Comparison of ENCODE assay signal across 8 mouse cellular contexts in genomic region chr11:107337391-107338148, GRCm38 (mm10).
A peak's percentile ranks its signal among the peaks of the same experiment; 100 is the strongest.
DNase-seq lines count a peak whose midpoint lies in the region; ATAC-seq lines count a peak whose summit lies in the region.

No protein-coding gene starts in this region.

- peak overlapping the region; percentile 30; the same call in 1 of the 2 replicates for H3K27ac ChIP-seq in hindbrain, embryonic 11.5 days (ENCODE audit: low read depth, low read length)
- no peak overlapping the region; the same call in 1 of the 2 replicates for H3K27ac ChIP-seq in hindbrain, embryonic 14.5 days
- 0 out of 2 replicates have a peak overlapping the region, but pooled peaks have one; percentile 51 for H3K27ac ChIP-seq in intestine, embryonic 15.5 days

- H3K4me3 ChIP-seq in hindbrain, embryonic 11.5 days (ENCODE audit: low read depth, low read length), result no peak overlapping the region
- no peak overlapping the region for H3K4me3 ChIP-seq in hindbrain, embryonic 14.5 days (replicated peaks; ENCODE audit: low read length)
- H3K4me3 ChIP-seq in intestine, embryonic 15.5 days (replicated peaks), result no peak overlapping the region

- no peaks in the 10 kb centered on the region for H3K9me3 ChIP-seq in hindbrain, embryonic 11.5 days (ENCODE audit: control insufficient read depth, low read length)
- H3K9me3 ChIP-seq in hindbrain, embryonic 14.5 days (ENCODE audit: control insufficient read depth, low read length), result no peaks in the 10 kb centered on the region
- H3K9me3 ChIP-seq in intestine, embryonic 15.5 days, result no peaks in the 10 kb centered on the region

- H3K36me3 ChIP-seq in hindbrain, embryonic 11.5 days (ENCODE audit: control insufficient read depth, insufficient read depth, low read length), result no peaks in the 10 kb centered on the region
- no peaks in the 10 kb centered on the region for H3K36me3 ChIP-seq in hindbrain, embryonic 14.5 days (replicated peaks; ENCODE audit: control insufficient read depth, insufficient read depth)
- no peaks in the 10 kb centered on the region for H3K36me3 ChIP-seq in intestine, embryonic 15.5 days

- 0 out of 2 replicates have a peak overlapping the region, but pooled peaks have one; percentile 3 for H3K4me2 ChIP-seq in hindbrain, embryonic 11.5 days (replicated peaks; ENCODE audit: low read depth, low read length)
- no peak overlapping the region for H3K4me2 ChIP-seq in hindbrain, embryonic 14.5 days (replicated peaks)
- H3K4me2 ChIP-seq in intestine, embryonic 15.5 days (replicated peaks), result peak overlapping the region; percentile 35

- H3K9ac ChIP-seq in hindbrain, embryonic 11.5 days (ENCODE audit: low read depth, low read length), result no peak overlapping the region
- H3K9ac ChIP-seq in hindbrain, embryonic 14.5 days, result no peak overlapping the region
- no peak overlapping the region; the same call in 1 of the 2 replicates for H3K9ac ChIP-seq in intestine, embryonic 15.5 days

- no peak for ATAC-seq in hindbrain, embryonic 11.5 days (ENCODE audit: low FRiP score)
- ATAC-seq in hindbrain, embryonic 14.5 days (ENCODE audit: low FRiP score), result no peak
- ATAC-seq in intestine, embryonic 15.5 days, result no peak

- H3K27me3 ChIP-seq in hindbrain, embryonic 11.5 days (ENCODE audit: control insufficient read depth, insufficient read depth, low read length), result no peaks in the 10 kb centered on the region
- H3K27me3 ChIP-seq in hindbrain, embryonic 14.5 days (ENCODE audit: control insufficient read depth, insufficient read depth, low read length), result no peaks in the 10 kb centered on the region
- no peaks in the 10 kb centered on the region for H3K27me3 ChIP-seq in intestine, embryonic 15.5 days (replicated peaks)

- H3K4me1 ChIP-seq in hindbrain, embryonic 11.5 days (replicated peaks; ENCODE audit: control insufficient read depth, insufficient read depth, low read length), result 0 out of 2 replicates have a peak, but pooled peaks cover 4% of the 10 kb centered on the region
- H3K4me1 ChIP-seq in hindbrain, embryonic 14.5 days (replicated peaks; ENCODE audit: control insufficient read depth, insufficient read depth, low read length), result peaks cover 25% of the 10 kb centered on the region; the same call in 1 of the 2 replicates
- H3K4me1 ChIP-seq in intestine, embryonic 15.5 days (replicated peaks), result peaks cover 19% of the 10 kb centered on the region

- WGBS in hindbrain, embryonic 11.5 days, result 46% methylated on average over 18 of the region's 18 CpGs
- 40% methylated on average over 18 of the region's 18 CpGs for WGBS in hindbrain, embryonic 14.5 days
- 33% methylated on average over 18 of the region's 18 CpGs for WGBS in intestine, embryonic 15.5 days

- peak; percentile 27 for DNase-seq in hindbrain, embryonic 11.5 days (ENCODE audit: low spot score)
- DNase-seq in hindbrain, embryonic 14.5 days (ENCODE audit: low spot score), result no peak
- peak; percentile 39 for DNase-seq in fat pad, adult 2 months (ENCODE audit: extremely low read depth, low read depth, low spot score)
- DNase-seq in mesoderm, embryonic 11.5 days (ENCODE audit: low read depth, low spot score), result peak; percentile 60
- DNase-seq in left cerebral cortex, adult 9 months (ENCODE audit: low spot score in 2 of 2), result no peak
- DNase-seq in Muller cell, postnatal 12 days (ENCODE audit: inconsistent ontology term), result no peak
- no peak for DNase-seq in right cerebral cortex, adult 18-20 months

Comparison
In these comparisons a context has a peak if more than half of its experiments do, and no peak if none do; other contexts are left out.
1. DNase-seq: peak in hindbrain, embryonic 11.5 days (single experiment), fat pad, adult 2 months (single experiment) and mesoderm, embryonic 11.5 days (single experiment); none in hindbrain, embryonic 14.5 days (single experiment), left cerebral cortex, adult 9 months (0 of 2), Muller cell, postnatal 12 days (single experiment) and right cerebral cortex, adult 18-20 months (single experiment).